Mouse (Mus musculus) liver, postnatal 0 days (tissue): Measurements from ENCODE around the gene Mif. TPM values are rescaled to one million over a fixed set of nuclear protein-coding genes. Genes with fewer than 3 reads are reported as not detected.
A peak's percentile ranks its signal among the peaks of the same experiment; 100 is the strongest.

Experiments
- ATAC-seq: fragments of 200-750 bp; cut with Nextera tagmentation; 2 replicates; pipeline ENCODE4 v1.8.0; 2017; ENCODE audit warnings: mild to moderate bottlenecking, moderate library complexity
- DNase-seq: peaks from one replicate; pipeline ENCODE4 v3.0.0-alpha.2; 2016
- H3K27ac ChIP-seq: fragments of 300-500 bp; sonication (generic); 2 replicates; pipeline ENCODE4 v1.5.1; 2014; ENCODE audit warnings: antibody characterized with exemption, moderate library complexity, mild to moderate bottlenecking, low read depth
- H3K27me3 ChIP-seq: fragments of 300-500 bp; sonication (generic); 2 replicates; pipeline ENCODE4 v1.6.1; 2014; ENCODE audit warnings: low read length, control low read depth, mixed read lengths; ENCODE audit not compliant: insufficient read depth
- H3K36me3 ChIP-seq: fragments of 300-500 bp; sonication (generic); replicated peaks from 2 replicates; pipeline ENCODE4 v1.6.1; 2014; ENCODE audit warnings: mild to moderate bottlenecking, control low read depth, low read length, moderate library complexity, mixed read lengths; ENCODE audit not compliant: insufficient read depth
- H3K4me1 ChIP-seq: fragments of 300-500 bp; sonication (generic); 2 replicates; pipeline ENCODE4 v1.6.1; 2014; ENCODE audit warnings: antibody characterized with exemption, mild to moderate bottlenecking, control low read depth; ENCODE audit not compliant: insufficient read depth
- H3K4me2 ChIP-seq: fragments of 300-500 bp; sonication (generic); 2 replicates; pipeline ENCODE4 v1.6.1; 2014; ENCODE audit warnings: low read depth, mild to moderate bottlenecking, low read length, moderate library complexity, mixed read lengths
- H3K4me3 ChIP-seq: fragments of 300-500 bp; sonication (generic); 2 replicates; pipeline ENCODE4 v1.5.1; 2014; ENCODE audit warnings: low read depth, low read length
- H3K9ac ChIP-seq: fragments of 300-500 bp; sonication (generic); replicated peaks from 2 replicates; pipeline ENCODE4 v1.6.1; 2014; ENCODE audit warnings: mild to moderate bottlenecking, moderate library complexity
- H3K9me3 ChIP-seq: fragments of 300-500 bp; sonication (generic); 2 replicates; pipeline ENCODE4 v1.6.1; 2016; ENCODE audit warnings: mild to moderate bottlenecking, control low read depth, low read length, mixed read lengths
- CTCF ChIP-seq: sonication (generic); IDR thresholded peaks from 2 replicates; pipeline ENCODE4 v1.5.1; 2016; ENCODE audit warnings: antibody characterized with exemption, low read depth
- EP300 ChIP-seq: IDR thresholded peaks from 2 replicates; pipeline ENCODE4 v1.6.1; 2016; ENCODE audit warnings: antibody characterized with exemption, low read depth, mild to moderate bottlenecking
- WGBS: fragments of 180-500 bp; shearing (Covaris S2); extraction: QIAGEN DNeasy Blood & Tissue Kit; methylation state at CpG from one replicate; pipeline ENCODE4 v1.1.7; 2014; ENCODE audit not compliant: insufficient replicate concordance; 5-methylcytosine and 5-hydroxymethylcytosine counted together
- polyA plus RNA-seq: library from polyadenylated mRNA; unstranded; fragments of >200 nt; fragmentation: Nextera tagmentation; extraction: Ambion mirVana; gene quantifications from 2 replicates; pipeline ENCODE4 v1.2.1, GENCODE M21; 2015

Mif gene
- polyA plus RNA-seq, 1 experiment from 2014 or later = 1,160 TPM

DNA sequence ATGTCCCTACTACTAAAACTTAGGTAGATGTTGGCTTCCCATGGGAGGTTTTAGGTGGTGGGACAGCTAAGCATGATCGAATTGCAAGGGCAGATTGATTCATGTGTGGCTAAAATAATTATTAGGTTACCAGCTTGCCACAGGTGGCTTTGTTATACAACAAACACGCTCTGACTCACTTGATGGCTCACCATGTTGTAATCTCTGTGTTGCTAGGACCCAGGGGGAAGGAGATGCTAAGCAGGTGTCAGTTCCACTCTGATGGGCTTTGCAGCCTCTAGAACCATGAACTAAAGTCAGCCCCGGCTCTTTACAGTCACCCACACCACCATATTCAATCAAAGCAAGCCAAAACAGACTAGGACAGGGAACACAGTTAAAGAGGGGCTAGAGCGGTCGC is 40.2 kb downstream of the Mif start:
- no peaks in the 10 kb centered on the region for H3K9me3 ChIP-seq
- WGBS = 80% methylated on average over 5 of the region's 5 CpGs
- H3K4me3 ChIP-seq = no peak overlapping the region
- H3K4me2 ChIP-seq = no peak overlapping the region
- no peak overlapping the region for H3K9ac ChIP-seq
- TF ChIP-seq EP300 (no peak), CTCF (no peak)
- DNase-seq (no peak), ATAC-seq (no peak)
- no peaks in the 10 kb centered on the region for H3K36me3 ChIP-seq
- H3K27me3 ChIP-seq = no peaks in the 10 kb centered on the region
- no peaks in the 10 kb centered on the region for H3K4me1 ChIP-seq
- no peak overlapping the region for H3K27ac ChIP-seq

GRCm38 (mm10) chr10:75818641-75819040 is 41.4 kb downstream of the Mif start:
- no peaks in the 10 kb centered on the region for H3K4me1 ChIP-seq
- DNase-seq (no peak), ATAC-seq (no peak)
- no peak overlapping the region for H3K27ac ChIP-seq
- peak; percentile 44 for TF ChIP-seq CTCF
- TF ChIP-seq EP300 = no peak
- no peak overlapping the region for H3K9ac ChIP-seq
- no peaks in the 10 kb centered on the region for H3K27me3 ChIP-seq
- no peaks in the 10 kb centered on the region for H3K9me3 ChIP-seq
- no peak overlapping the region for H3K4me2 ChIP-seq
- WGBS = 69% methylated on average over 10 of the region's 10 CpGs
- H3K36me3 ChIP-seq = no peaks in the 10 kb centered on the region
- no peak overlapping the region for H3K4me3 ChIP-seq

Other genes with a start within 250 kb of the Mif start
- gene Susd2, start 216.2 kb downstream of the Mif start, polyA plus RNA-seq = 1.6 TPM in 2 replicates
- gene Cabin1, start 95.9 kb downstream of the Mif start, polyA plus RNA-seq = 8.2 and 9.1 TPM in 2 replicates
- gene Ddt, start 86.8 kb downstream of the Mif start, polyA plus RNA-seq = 739 and 838 TPM in 2 replicates
- gene Gm20441, start 79.3 kb downstream of the Mif start, polyA plus RNA-seq = 0.24 TPM in 1 of 2 replicates, not detected in the other
- gene Gstt3, start 78.8 kb downstream of the Mif start, polyA plus RNA-seq = 32.6 and 39.3 TPM in 2 replicates
- gene Gstt1, start 61.7 kb downstream of the Mif start, polyA plus RNA-seq = 77.5 and 78.5 TPM in 2 replicates
- not detected in 2 replicates for gene Gstt4, start 37.7 kb downstream of the Mif start, polyA plus RNA-seq
- 148 and 175 TPM in 2 replicates for gene Gstt2, start 22.8 kb downstream of the Mif start, polyA plus RNA-seq
- 0.52 and 0.95 TPM in 2 replicates for gene Derl3, start 33.2 kb upstream of the Mif start, polyA plus RNA-seq
- gene Smarcb1, start 61.4 kb upstream of the Mif start, polyA plus RNA-seq = 35.5 and 36.0 TPM in 2 replicates
- 1,168 and 1,173 TPM in 2 replicates for gene Chchd10, start 72.9 kb upstream of the Mif start, polyA plus RNA-seq
- 2.8 and 3.6 TPM in 2 replicates for gene Mmp11, start 76.3 kb upstream of the Mif start, polyA plus RNA-seq
- gene Gm867, start 80.4 kb upstream of the Mif start, polyA plus RNA-seq = 6.9 and 8.6 TPM in 2 replicates
- gene Vpreb3, start 82.8 kb upstream of the Mif start, polyA plus RNA-seq = 61.6 and 65.5 TPM in 2 replicates
- 0.04 and 0.06 TPM in 2 replicates for gene Gm5134, start 94.3 kb upstream of the Mif start, polyA plus RNA-seq
- gene Zfp280b, start 172.4 kb upstream of the Mif start, polyA plus RNA-seq = 7.3 and 8.3 TPM in 2 replicates